Mouse (Mus musculus) CD4-positive, CD25-positive, alpha-beta regulatory T cell, adult 9 weeks (primary cell): Measurements from ENCODE around the gene Insl3. TPM values are rescaled to one million over a fixed set of nuclear protein-coding genes. Genes with fewer than 3 reads are reported as not detected.

Experiments
- polyA plus RNA-seq: library from polyadenylated mRNA; unstranded; fragments of 100-300 nt; shearing (Covaris generic); gene quantifications from one replicate; pipeline ENCODE4 v1.2.1, GENCODE M21; 2017

The Insl3 gene
- 15.2 TPM for polyA plus RNA-seq

DNA sequence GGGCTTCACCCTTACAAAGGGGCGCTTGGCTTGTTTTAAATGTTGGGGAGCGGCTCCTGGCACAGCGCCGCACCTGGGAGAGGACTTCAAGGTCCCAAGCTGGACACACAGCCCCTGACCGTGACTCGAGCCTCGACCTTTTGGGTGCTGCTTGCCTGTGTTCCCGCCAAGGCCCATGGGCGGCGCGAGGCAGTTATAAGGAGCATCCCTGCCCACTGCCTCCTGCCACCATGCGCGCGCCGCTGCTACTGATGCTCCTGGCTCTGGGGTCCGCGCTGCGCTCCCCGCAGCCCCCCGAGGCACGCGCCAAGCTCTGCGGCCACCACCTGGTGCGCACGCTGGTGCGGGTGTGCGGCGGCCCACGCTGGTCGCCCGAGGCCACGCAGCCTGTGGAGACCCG is at the start of gene Insl3:
Insl3 (plus strand) TSS at position 187 of the 400 bp plus-strand sequence.

DNA sequence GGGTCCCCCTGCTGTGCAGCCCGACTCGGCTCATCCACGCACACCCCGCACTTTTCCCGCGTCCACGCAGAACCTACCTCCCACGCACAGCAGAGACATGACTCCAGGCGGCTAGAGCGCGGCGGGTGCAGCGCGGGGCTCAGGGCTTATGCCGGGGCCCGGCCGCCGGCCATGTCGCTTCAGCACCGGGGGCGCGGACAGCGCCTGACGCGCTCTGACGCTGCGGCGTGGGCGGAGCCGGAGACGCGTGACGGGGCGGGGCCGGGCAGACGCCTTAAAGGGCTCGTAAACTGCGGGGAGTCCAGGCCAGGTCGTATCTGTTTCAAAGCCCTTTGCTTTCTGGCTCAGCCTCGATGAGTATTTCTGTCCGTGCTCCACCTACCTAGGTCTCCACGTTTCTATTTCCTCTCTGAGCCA is 17.5 kb upstream of the Insl3 start, which contains the start of gene Unc13a:
Unc13a (minus strand) TSS at position 209 of the 417 bp plus-strand sequence.

DNA sequence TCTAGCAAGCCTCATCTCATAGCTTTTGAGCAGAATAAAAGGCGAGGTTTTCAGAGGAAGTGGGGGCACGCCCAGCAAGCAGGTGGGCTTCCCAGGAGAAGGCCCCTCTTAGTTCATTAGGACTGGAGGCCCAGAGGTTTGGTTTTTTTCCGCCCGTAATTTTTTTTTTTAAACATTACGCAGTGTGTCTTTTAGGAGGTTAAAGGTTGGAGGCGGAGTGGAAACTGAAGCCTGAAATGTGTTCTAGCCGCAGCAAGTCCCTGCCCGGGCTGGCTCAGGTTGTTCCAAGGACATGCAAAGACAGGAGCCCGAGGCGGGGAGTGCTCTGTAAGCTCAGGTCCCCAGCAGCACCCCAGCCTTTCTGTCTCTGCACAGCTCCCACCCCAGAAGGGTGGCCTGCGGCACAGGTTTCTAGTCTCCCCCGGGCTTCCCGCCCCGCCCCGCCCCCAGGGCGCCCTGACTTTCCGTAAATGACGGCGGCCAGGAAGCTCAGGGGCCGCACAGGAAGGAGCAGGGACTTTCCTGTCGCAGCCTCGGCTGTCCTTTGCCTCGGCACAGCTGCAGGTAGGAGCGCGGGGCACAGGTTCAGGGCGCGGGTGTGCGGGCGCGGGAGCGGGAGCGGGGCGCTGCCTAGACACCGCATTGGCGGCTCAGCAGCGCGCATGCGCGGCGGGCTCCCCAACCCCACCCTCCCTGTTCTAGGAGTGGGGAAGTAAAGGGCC is 12.8 kb upstream of the Insl3 start, which contains the start of gene Jak3:
Jak3 (plus strand) TSS at position 277 of the 722 bp plus-strand sequence.

DNA sequence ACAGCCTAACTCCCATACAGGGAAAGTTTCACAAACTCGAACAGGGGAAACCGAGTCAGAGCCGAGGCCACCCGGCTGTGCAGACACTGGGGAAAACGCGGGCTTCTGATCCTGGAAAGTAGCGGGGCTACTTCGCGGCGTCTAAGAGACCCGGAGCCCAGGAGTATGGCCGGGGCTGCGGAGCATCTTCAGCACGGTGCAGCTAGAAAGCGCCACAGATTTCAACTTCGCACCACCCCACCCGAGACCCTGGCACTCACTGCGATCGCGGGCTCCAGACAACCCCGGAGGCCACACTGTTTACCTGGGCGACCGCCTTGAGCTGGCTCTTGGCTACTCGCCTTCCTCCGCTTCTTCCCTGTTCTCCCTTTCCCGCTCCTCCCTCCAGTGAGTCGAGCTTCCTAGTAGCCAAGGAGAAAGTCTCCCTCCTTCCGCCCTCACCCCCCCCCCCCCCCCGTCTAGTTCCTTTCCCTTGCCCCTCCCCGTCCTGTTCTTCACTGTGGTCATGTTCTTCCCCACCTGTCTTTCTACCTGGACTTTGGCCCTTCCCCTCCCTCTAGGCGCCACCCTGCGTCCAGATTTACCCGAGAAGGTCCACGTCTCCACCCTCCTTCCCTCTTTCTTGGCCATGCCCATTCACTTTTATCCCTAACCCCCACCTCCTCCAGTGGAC is 12.5 kb downstream of the Insl3 start, which contains the start of gene B3gnt3:
B3gnt3 (minus strand) TSS at position 376 of the 673 bp plus-strand sequence.

GRCm38 (mm10) chr8:71725122-71725924 is 36.3 kb downstream of the Insl3 start, which contains the start of gene Fcho1:
Gene Fcho1, minus strand, starts transcription at chr8:71725716.

Other genes with a start within 250 kb of the Insl3 start
- 73.3 TPM for gene Abhd8, start 225.6 kb upstream of the Insl3 start, polyA plus RNA-seq
- gene Mrpl34, start 224.3 kb upstream of the Insl3 start, polyA plus RNA-seq = 93.2 TPM
- gene Dda1, start 220.0 kb upstream of the Insl3 start, polyA plus RNA-seq = 64.2 TPM
- 0.14 TPM for gene Ano8, start 203.3 kb upstream of the Insl3 start, polyA plus RNA-seq
- 3.4 TPM for gene Gtpbp3, start 201.1 kb upstream of the Insl3 start, polyA plus RNA-seq
- gene Plvap, start 177.5 kb upstream of the Insl3 start, polyA plus RNA-seq = not detected
- not detected for gene Ccdc194, start 163.5 kb upstream of the Insl3 start, polyA plus RNA-seq
- 173 TPM for gene Bst2, start 151.8 kb upstream of the Insl3 start, polyA plus RNA-seq
- 55.1 TPM for gene Mvb12a, start 146.3 kb upstream of the Insl3 start, polyA plus RNA-seq
- gene Tmem221, start 130.3 kb upstream of the Insl3 start, polyA plus RNA-seq = 0.40 TPM
- gene Nxnl1, start 122.6 kb upstream of the Insl3 start, polyA plus RNA-seq = 0.12 TPM
- 12.4 TPM for gene Slc27a1, start 120.3 kb upstream of the Insl3 start, polyA plus RNA-seq
- 21.4 TPM for gene Pgls, start 97.0 kb upstream of the Insl3 start, polyA plus RNA-seq
- 2.2 TPM for gene Fam129c, start 91.6 kb upstream of the Insl3 start, polyA plus RNA-seq
- 4.4 TPM for gene Colgalt1, start 78.2 kb upstream of the Insl3 start, polyA plus RNA-seq
- gene Unc13a, start 17.5 kb upstream of the Insl3 start, polyA plus RNA-seq = 0.86 TPM
- 86.8 TPM for gene Jak3, start 12.9 kb upstream of the Insl3 start, polyA plus RNA-seq
- 5.7 TPM for gene B3gnt3, start 12.6 kb downstream of the Insl3 start, polyA plus RNA-seq
- 256 TPM for gene Fcho1, start 36.5 kb downstream of the Insl3 start, polyA plus RNA-seq
- 13.0 TPM for gene Zfp709, start 192.8 kb downstream of the Insl3 start, polyA plus RNA-seq
- 7.9 TPM for gene Zfp882, start 219.4 kb downstream of the Insl3 start, polyA plus RNA-seq
- gene Zfp617, start 219.4 kb downstream of the Insl3 start, polyA plus RNA-seq = 20.8 TPM